Comparison of ENCODE assay signal across 13 mouse cellular contexts in the genomic region with DNA sequence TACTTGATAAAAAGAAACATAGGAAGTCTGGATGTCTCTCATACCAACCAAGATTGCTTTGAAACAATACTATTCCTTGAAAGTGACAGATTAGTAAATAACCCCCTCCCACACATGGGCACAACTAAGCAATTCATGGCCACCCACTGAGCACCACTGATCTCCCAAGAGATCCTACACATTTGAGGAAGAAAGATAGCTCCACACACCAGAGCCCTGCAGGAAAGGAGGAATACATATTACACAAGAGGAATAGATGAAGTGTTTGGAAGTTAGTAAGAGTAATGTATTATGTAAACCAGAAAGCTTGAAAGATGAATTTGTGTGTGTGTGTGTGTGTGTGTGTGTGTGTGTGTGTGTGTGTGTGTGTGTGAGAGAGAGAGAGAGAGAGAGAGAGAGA. TPM values are rescaled to one million over a fixed set of nuclear protein-coding genes. Genes with fewer than 3 reads are reported as not detected.
"Had no signal": no experiment of that assay in that cellular context is flagged by ENCODE, and none has a peak within 500 bp of the region (broad histone marks: within the 10 kb centered on the region; RNA-seq: fewer than 3 reads in every experiment).

No protein-coding gene starts in this region.

RNA-seq across cellular contexts. Expression of a gene that starts 31.2 kb away (rescaled TPM):
- total RNA-seq: common myeloid progenitor, adult 5-6 weeks; forebrain, postnatal 0 days; gastrocnemius, adult 18-20 months; gastrocnemius, adult 2 months; gastrocnemius, adult 8-10 months; gastrocnemius, postnatal 10 days; gastrocnemius, postnatal 14 days; gastrocnemius, postnatal 25 days; gastrocnemius, postnatal 36 days; gastrocnemius, postnatal 4 days; heart, adult 18-20 months; heart, adult 2 months; heart, adult 8-10 months had no signal

RNA-seq across cellular contexts. Expression of a gene that starts 45.5 kb away (rescaled TPM):
- total RNA-seq: forebrain, postnatal 0 days; gastrocnemius, adult 18-20 months; gastrocnemius, adult 2 months; gastrocnemius, adult 8-10 months; gastrocnemius, postnatal 14 days; gastrocnemius, postnatal 25 days; gastrocnemius, postnatal 36 days; gastrocnemius, postnatal 4 days; heart, adult 18-20 months; heart, adult 8-10 months had no signal
